Mouse (Mus musculus) stomach, embryonic 16.5 days (tissue): ENCODE results near the gene Pmm1. TPM values are rescaled to one million over a fixed set of nuclear protein-coding genes. Genes with fewer than 3 reads are reported as not detected.

ENCODE experiments used
- ATAC-seq: fragments of 200-750 bp; cut with Nextera tagmentation; 2 replicates; pipeline ENCODE4 v1.8.0; 2017; ENCODE audit warnings: moderate number of reproducible peaks, moderate TSS enrichment; ENCODE audit not compliant: insufficient read depth, low FRiP score
- H3K27ac ChIP-seq: fragments of 300-500 bp; sonication (generic); 2 replicates; pipeline ENCODE4 v1.5.1; 2014; ENCODE audit warnings: low read length
- H3K27me3 ChIP-seq: fragments of 300-500 bp; sonication (generic); 2 replicates; pipeline ENCODE4 v1.6.1; 2014; ENCODE audit warnings: low read length, control low read depth, mixed read lengths; ENCODE audit not compliant: control insufficient read depth, insufficient read depth
- H3K36me3 ChIP-seq: fragments of 300-500 bp; sonication (generic); 2 replicates; pipeline ENCODE4 v1.6.1; 2014; ENCODE audit warnings: low read length; ENCODE audit not compliant: control insufficient read depth, insufficient read depth
- H3K4me1 ChIP-seq: fragments of 300-500 bp; sonication (generic); 2 replicates; pipeline ENCODE4 v1.6.1; 2014; ENCODE audit warnings: low read length, control low read depth, mixed read lengths; ENCODE audit not compliant: control insufficient read depth, insufficient read depth
- H3K4me2 ChIP-seq: fragments of 300-500 bp; sonication (generic); 2 replicates; pipeline ENCODE4 v1.6.1; 2014; ENCODE audit warnings: low read depth, low read length, mixed read lengths
- H3K4me3 ChIP-seq: fragments of 300-500 bp; sonication (generic); replicated peaks from 2 replicates; pipeline ENCODE4 v1.5.1; 2014; ENCODE audit warnings: mild to moderate bottlenecking, low read length
- H3K9ac ChIP-seq: fragments of 300-500 bp; sonication (generic); 2 replicates; pipeline ENCODE4 v1.6.1; 2014; ENCODE audit warnings: low read length
- H3K9me3 ChIP-seq: fragments of 300-500 bp; sonication (generic); replicated peaks from 2 replicates; pipeline ENCODE4 v1.6.1; 2016; ENCODE audit warnings: low read length, control low read depth; ENCODE audit not compliant: control insufficient read depth
- WGBS: fragments of 180-500 bp; shearing (Covaris S2); extraction: QIAGEN DNeasy Blood & Tissue Kit; methylation state at CpG from one replicate; pipeline ENCODE4 v1.1.7; 2014; 5-methylcytosine and 5-hydroxymethylcytosine counted together
- polyA plus RNA-seq: library from polyadenylated mRNA; unstranded; fragments of >200 nt; fragmentation: Nextera tagmentation; extraction: Ambion mirVana; gene quantifications from 2 replicates; pipeline ENCODE4 v1.2.1, GENCODE M21; 2015

The Pmm1 gene
- polyA plus RNA-seq, 1 experiment from 2014 or later: 31.5 TPM

GRCm38 (mm10) chr15:81964262-81964661 lies 3.5 kb upstream of the Pmm1 start:
- Histone ChIP-seq H3K27ac (no peak overlapping the region), H3K4me2 (no peak overlapping the region), H3K27me3 (no peaks in the 10 kb centered on the region), H3K36me3 (no peaks in the 10 kb centered on the region), H3K4me1 (no peaks in the 10 kb centered on the region), H3K9ac (no peak overlapping the region), H3K4me3 (no peak overlapping the region), H3K9me3 (no peaks in the 10 kb centered on the region)
- ATAC-seq: no peak
- WGBS: 29% methylated on average over 1 of the region's 1 CpGs

GRCm38 (mm10) chr15:81961078-81961451 lies 335 bp upstream of the Pmm1 start:
- WGBS: under 1% methylated on average over 8 of the region's 8 CpGs
- ATAC-seq: no peak
- H3K27ac ChIP-seq: no peak overlapping the region

GRCm38 (mm10) chr15:81958906-81959305 lies 1.8 kb downstream of the Pmm1 start:
- no peak overlapping the region for H3K4me2 ChIP-seq

More at GRCm38 (mm10) chr15:81961078-81961451, 335 bp upstream of the Pmm1 start:
- H3K4me3 ChIP-seq: peak overlapping the region; percentile 76
- H3K36me3 ChIP-seq: no peaks in the 10 kb centered on the region
- H3K4me1 ChIP-seq: no peaks in the 10 kb centered on the region
- H3K27me3 ChIP-seq: no peaks in the 10 kb centered on the region
- peak overlapping the region; percentile 100 for H3K4me2 ChIP-seq
- no peaks in the 10 kb centered on the region for H3K9me3 ChIP-seq
- peak overlapping the region; percentile 43; the same call in 1 of the 2 replicates for H3K9ac ChIP-seq

GRCm38 (mm10) chr15:81957598-81957997 lies 3.1 kb downstream of the Pmm1 start:
- Histone ChIP-seq H3K4me1 (no peaks in the 10 kb centered on the region), H3K27ac (no peak overlapping the region), H3K4me3 (no peak overlapping the region), H3K4me2 (no peak overlapping the region), H3K9me3 (no peaks in the 10 kb centered on the region), H3K36me3 (0 out of 2 replicates have a peak, but pooled peaks cover 4% of the 10 kb centered on the region), H3K27me3 (no peaks in the 10 kb centered on the region), H3K9ac (no peak overlapping the region)
- ATAC-seq: no peak
- 80% methylated on average over 11 of the region's 11 CpGs for WGBS

More at GRCm38 (mm10) chr15:81958906-81959305, 1.8 kb downstream of the Pmm1 start:
- 86% methylated on average over 3 of the region's 3 CpGs for WGBS
- no peak for ATAC-seq
- Histone ChIP-seq H3K4me1 (no peaks in the 10 kb centered on the region), H3K27ac (no peak overlapping the region), H3K9me3 (no peaks in the 10 kb centered on the region), H3K4me3 (no peak overlapping the region), H3K27me3 (no peaks in the 10 kb centered on the region), H3K9ac (0 out of 2 replicates have a peak overlapping the region, but pooled peaks have one; percentile 0), H3K36me3 (0 out of 2 replicates have a peak, but pooled peaks cover 4% of the 10 kb centered on the region)

- ATAC-seq: no peak
- Histone ChIP-seq H3K9ac (no peak overlapping the region), H3K4me1 (no peaks in the 10 kb centered on the region), H3K4me3 (no peak overlapping the region), H3K27me3 (no peaks in the 10 kb centered on the region), H3K36me3 (0 out of 2 replicates have a peak, but pooled peaks cover 4% of the 10 kb centered on the region), H3K4me2 (no peak overlapping the region), H3K9me3 (no peaks in the 10 kb centered on the region), H3K27ac (no peak overlapping the region)
- 65% methylated on average over 8 of the region's 8 CpGs for WGBS
These were observed 4.3 kb downstream of the Pmm1 start for GRCm38 (mm10) chr15:81956457-81956856.

GRCm38 (mm10) chr15:81955414-81955813 lies 5.3 kb downstream of the Pmm1 start:
- 0 out of 2 replicates have a peak, but pooled peaks cover 4% of the 10 kb centered on the region for H3K36me3 ChIP-seq
- H3K27ac ChIP-seq: no peak overlapping the region
- H3K9ac ChIP-seq: no peak overlapping the region
- no peak overlapping the region for H3K4me2 ChIP-seq
- H3K9me3 ChIP-seq: no peaks in the 10 kb centered on the region
- H3K4me1 ChIP-seq: no peaks in the 10 kb centered on the region
- no peaks in the 10 kb centered on the region for H3K27me3 ChIP-seq
- WGBS: 94% methylated on average over 15 of the region's 15 CpGs
- H3K4me3 ChIP-seq: no peak overlapping the region
- no peak for ATAC-seq

GRCm38 (mm10) chr15:81954716-81955115 lies 6.0 kb downstream of the Pmm1 start:
- no peak overlapping the region for H3K4me3 ChIP-seq
- no peaks in the 10 kb centered on the region for H3K9me3 ChIP-seq
- no peaks in the 10 kb centered on the region for H3K27me3 ChIP-seq
- no peak overlapping the region for H3K9ac ChIP-seq
- WGBS: 91% methylated on average over 6 of the region's 6 CpGs
- H3K4me1 ChIP-seq: no peaks in the 10 kb centered on the region
- no peak overlapping the region for H3K4me2 ChIP-seq
- 0 out of 2 replicates have a peak, but pooled peaks cover 4% of the 10 kb centered on the region for H3K36me3 ChIP-seq
- ATAC-seq: no peak
- no peak overlapping the region for H3K27ac ChIP-seq

- Histone ChIP-seq H3K36me3 (0 out of 2 replicates have a peak, but pooled peaks cover 4% of the 10 kb centered on the region), H3K4me2 (no peak overlapping the region), H3K27ac (no peak overlapping the region), H3K9ac (no peak overlapping the region), H3K4me1 (no peaks in the 10 kb centered on the region), H3K9me3 (no peaks in the 10 kb centered on the region), H3K27me3 (no peaks in the 10 kb centered on the region), H3K4me3 (no peak overlapping the region)
- WGBS: 92% methylated on average over 9 of the region's 9 CpGs
- no peak for ATAC-seq
These were observed 6.6 kb downstream of the Pmm1 start for GRCm38 (mm10) chr15:81954151-81954583.

- H3K27me3 ChIP-seq: no peaks in the 10 kb centered on the region
- H3K4me1 ChIP-seq: no peaks in the 10 kb centered on the region
- no peak overlapping the region for H3K27ac ChIP-seq
- H3K4me3 ChIP-seq: no peak overlapping the region
- H3K9me3 ChIP-seq: no peaks in the 10 kb centered on the region
- H3K9ac ChIP-seq: no peak overlapping the region
- 0 out of 2 replicates have a peak, but pooled peaks cover 4% of the 10 kb centered on the region for H3K36me3 ChIP-seq
- ATAC-seq: no peak
- 75% methylated on average over 4 of the region's 4 CpGs for WGBS
- H3K4me2 ChIP-seq: no peak overlapping the region
These were observed 8.4 kb downstream of the Pmm1 start for GRCm38 (mm10) chr15:81952310-81952709.
